Mouse (Mus musculus) heart, postnatal 36 days (tissue): ENCODE results near the gene Polg2. TPM values are rescaled to one million over a fixed set of nuclear protein-coding genes. Genes with fewer than 3 reads are reported as not detected.
A peak's percentile ranks its signal among the peaks of the same experiment; 100 is the strongest.
"Not testable (repeated sequence)": the region's sequence is repeated elsewhere in the genome, so short reads cannot be mapped to it uniquely, and the experiment has no call there.

Source experiments
- DNase-seq, 2 experiments: peaks; one replicate each; pipeline ENCODE4 v3.0.0; 2021 to 2022
- intact Hi-C: fragments of 180-260 bp; cut with DNase I; formaldehyde crosslinking; loops from one replicate; pipeline ENCODE4 v1.15.1; 2025
- microRNA-seq, 2 experiments: library from miRNA; unstranded; fragments of <30 nt; microRNA quantifications; one replicate each; pipeline ENCODE4 v1.2.0; 2021; ENCODE audit warnings: borderline number of aligned reads in 2 of 2
- total RNA-seq, 2 experiments: library from RNA; stranded (reverse); gene quantifications; 2 replicates each; pipeline ENCODE4 v1.2.3; 2021

The Polg2 gene
- total RNA-seq, 2 experiments from 2014 or later: 4.4 to 4.5 TPM

DNA sequence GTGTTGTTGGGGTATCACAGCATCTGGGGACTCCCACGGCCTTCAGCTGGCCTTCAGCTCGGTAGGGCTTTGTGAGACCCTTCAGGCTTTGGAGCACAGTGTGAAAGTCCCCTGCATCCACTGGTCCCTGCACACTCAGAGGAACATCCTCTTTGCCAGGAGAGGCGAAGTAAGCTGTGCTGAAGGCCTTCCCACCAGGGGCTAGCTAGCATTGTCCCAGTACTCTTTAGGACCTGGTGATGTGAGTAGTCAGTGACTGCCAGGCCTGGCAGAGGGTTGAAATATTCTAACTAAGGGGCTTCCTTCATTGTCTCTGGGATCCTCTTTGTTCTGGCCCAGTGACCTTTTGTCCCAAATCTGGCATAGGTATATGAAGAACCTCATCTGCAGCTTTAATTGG lies 42.7 kb downstream of the Polg2 start:
- no peak for DNase-seq
- intact Hi-C loops: loop anchor here (2.0 to 5.0 kb wide), 2 partner anchors 22 to 34 kb away; no protein-coding TSS in a partner anchor

DNA sequence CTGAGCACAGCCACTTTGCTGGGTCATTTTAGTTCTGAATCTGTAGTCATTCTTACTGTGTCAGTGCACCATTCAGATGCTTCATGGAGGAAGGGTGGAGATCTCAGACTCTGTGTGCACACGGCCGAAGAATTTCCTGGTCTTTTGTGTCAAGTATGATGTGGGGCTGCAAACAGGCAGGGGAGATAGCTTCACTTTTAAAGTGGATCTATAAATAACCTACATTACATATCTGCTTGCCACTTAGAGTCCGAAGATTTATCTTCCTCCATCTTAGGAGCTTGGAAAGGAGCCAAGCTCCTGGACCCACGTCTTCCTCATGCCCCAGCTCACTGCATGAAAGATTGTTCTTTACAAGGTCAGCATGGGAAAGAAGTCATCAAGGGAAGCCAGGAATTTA lies 48.6 kb downstream of the Polg2 start:
- intact Hi-C loops: no loop called here
- no peak for DNase-seq

GRCm38 (mm10) chr11:106729656-106730055 lies 49.7 kb downstream of the Polg2 start:
- DNase-seq: no peak
- intact Hi-C loops: loop anchor here (2.0 kb wide), 1 partner anchor 19 kb away; no protein-coding TSS in a partner anchor

GRCm38 (mm10) chr11:106728402-106729366 lies 50.7 kb downstream of the Polg2 start:
- DNase-seq: no peak
- intact Hi-C loops: loop anchor here (2.0 kb wide), 1 partner anchor 18 kb away; no protein-coding TSS in a partner anchor

DNA sequence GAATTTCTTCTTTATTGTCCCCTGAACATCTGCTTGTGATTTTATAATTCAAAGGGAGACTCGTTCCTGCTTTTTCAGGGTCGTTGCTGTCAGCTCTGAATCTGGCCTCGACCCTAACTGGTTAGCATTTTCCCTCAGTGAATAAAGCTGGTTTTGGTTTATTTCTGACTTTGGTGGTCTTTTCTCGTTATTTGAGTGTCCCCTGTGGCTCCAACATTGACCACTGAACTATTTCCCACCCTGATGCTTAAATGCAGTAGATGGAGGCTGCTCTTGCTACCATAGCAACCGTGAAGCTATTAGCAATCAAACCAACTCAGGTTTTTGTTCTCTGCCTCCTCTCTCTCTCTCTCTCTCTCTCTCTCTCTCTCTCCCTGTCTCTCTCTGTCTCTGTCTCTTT lies 51.4 kb downstream of the Polg2 start:
- intact Hi-C loops: loop anchor here (2.0 kb wide), 1 partner anchor 17 kb away; no protein-coding TSS in a partner anchor
- DNase-seq: no peak

- intact Hi-C loops, DNase-seq: not testable (repeated sequence)
Measured at GRCm38 (mm10) chr11:106724916-106725235, 54.5 kb downstream of the Polg2 start.

DNA sequence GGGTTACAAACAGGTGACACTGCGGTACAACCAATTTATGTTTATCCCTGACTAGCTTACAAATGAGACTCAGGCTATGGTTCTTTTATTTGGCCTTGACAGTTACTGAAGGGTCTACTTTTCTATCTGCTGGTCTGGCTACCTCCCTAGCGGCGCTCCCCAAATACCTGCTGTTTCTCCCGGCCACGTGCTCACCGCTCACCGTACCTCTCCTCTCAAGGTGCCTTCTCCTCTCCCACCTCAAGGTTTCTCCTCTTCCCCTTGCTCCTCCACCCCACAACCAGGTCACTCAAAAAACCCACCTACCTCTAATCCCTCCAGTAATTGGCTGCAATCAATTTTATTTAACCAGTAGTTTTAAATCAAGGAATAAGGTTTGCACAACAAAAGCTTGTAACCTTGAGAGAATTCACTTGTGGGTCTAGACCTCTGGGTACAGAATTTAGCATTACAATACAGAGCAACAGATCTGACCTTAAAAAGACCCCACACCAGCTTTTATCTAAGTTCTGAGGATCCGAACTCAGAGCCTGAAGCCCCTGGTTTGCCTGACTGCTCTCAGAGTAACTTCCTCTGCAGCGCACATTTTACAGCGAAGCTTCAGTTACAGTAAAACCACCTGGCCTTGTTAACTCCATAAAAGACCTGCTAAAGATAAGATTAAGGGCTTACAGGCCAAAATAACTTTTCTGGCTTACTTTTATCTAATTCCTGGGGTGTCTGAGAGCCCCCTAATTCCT lies 55.0 kb downstream of the Polg2 start:
- intact Hi-C loops: no loop called here
- no peak for DNase-seq

DNA sequence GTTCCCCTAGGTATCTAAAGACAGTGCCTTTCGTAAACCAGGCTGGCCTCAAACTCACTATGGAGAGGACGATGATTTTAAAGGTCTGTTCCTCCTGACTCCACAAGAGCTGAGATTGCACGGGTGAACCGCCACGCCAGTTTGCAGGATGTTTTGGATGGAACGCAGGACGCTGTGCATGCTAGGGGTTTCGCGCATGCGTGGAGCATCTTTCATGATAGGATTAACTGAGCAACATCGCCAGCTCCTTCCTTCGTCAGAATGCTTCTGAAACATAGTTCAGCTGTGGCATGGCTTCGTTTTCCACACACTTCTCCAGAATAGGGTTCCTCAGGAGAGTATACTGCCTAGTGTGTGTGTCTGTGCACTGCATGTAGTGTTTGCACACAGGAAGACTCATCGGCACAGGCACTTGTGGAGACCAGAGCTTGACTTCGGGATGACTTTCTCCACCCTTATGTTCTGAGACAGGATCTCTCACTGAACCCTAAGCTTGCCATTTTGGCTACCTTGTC lies 55.7 kb downstream of the Polg2 start:
- intact Hi-C loops: no loop called here
- no peak for DNase-seq

GRCm38 (mm10) chr11:106722831-106723361 lies 56.4 kb downstream of the Polg2 start:
- intact Hi-C loops: no loop called here
- peak; percentile 56 to 64 for DNase-seq

DNA sequence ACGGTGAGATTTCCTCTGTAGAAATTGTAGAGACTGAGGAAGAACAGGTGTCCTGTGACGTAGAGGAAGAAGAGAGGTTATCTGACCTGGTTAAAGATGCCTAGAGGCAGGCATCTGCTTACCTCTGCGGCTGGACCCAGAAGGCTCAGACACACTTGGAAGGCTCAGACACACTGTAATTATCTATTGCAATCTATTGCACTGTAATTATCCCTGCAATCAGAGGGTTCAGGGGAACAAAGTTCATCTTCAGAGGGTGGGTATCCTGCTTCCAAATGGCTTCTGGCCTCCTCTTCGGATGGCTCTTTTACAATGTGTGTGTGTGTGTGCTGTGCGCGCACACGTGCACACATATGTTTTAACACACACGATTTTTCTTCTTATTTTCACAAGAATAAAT lies 59.0 kb downstream of the Polg2 start:
- no peak for DNase-seq
- intact Hi-C loops: no loop called here

Small RNA genes lying within 50 kb of the gene (microRNA-seq; reads per million reads assigned to microRNA genes)
- gene Gm25994 (0 reads per million in 2 experiments), gene Mir3064 (17.3 to 18.2 reads per million in 2 experiments)

Other genes starting within 250 kb of the Polg2 start
- gene Tex2, start 166.1 kb downstream of the Polg2 start, total RNA-seq: 10 to 100 TPM; 40.1 to 42.1 TPM
- gene Pecam1, start 28.9 kb downstream of the Polg2 start, total RNA-seq: 100 to 1,000 TPM; 120 to 139 TPM
- gene Milr1, start 28.3 kb downstream of the Polg2 start, total RNA-seq: 1 to 10 TPM in 1 of 2 experiments, under 1 TPM in 1; 0.97 to 1.0 TPM
- 100 to 1,000 TPM; 317 to 377 TPM for gene Ddx5, start 9.6 kb upstream of the Polg2 start, total RNA-seq
- gene Cep95, start 9.7 kb upstream of the Polg2 start, total RNA-seq: 1 to 10 TPM; 6.3 to 7.7 TPM
- gene Smurf2, start 141.2 kb upstream of the Polg2 start, total RNA-seq: 10 to 100 TPM; 35.9 to 38.9 TPM
- 10 to 100 TPM; 60.8 to 67.1 TPM for gene Kpna2, start 220.0 kb upstream of the Polg2 start, total RNA-seq
- 1 to 10 TPM; 2.0 to 2.3 TPM for gene 1810010H24Rik, start 246.1 kb upstream of the Polg2 start, total RNA-seq